Mouse (Mus musculus) ES-Bruce4 (cell line): ENCODE results near the gene Trim80. TPM values are rescaled to one million over a fixed set of nuclear protein-coding genes. Genes with fewer than 3 reads are reported as not detected.

Source experiments
- H3K27ac ChIP-seq: 2 replicates; pipeline ENCODE4 v1.5.1; 2012; ENCODE audit warnings: low read length, inconsistent platforms; ENCODE audit not compliant: insufficient read depth
- H3K27me3 ChIP-seq: 2 replicates; pipeline ENCODE4 v1.6.1; 2012; ENCODE audit warnings: mild to moderate bottlenecking, low read length, inconsistent platforms; ENCODE audit not compliant: control insufficient read depth, poor library complexity, insufficient read depth, severe bottlenecking
- H3K36me3 ChIP-seq: 2 replicates; pipeline ENCODE4 v1.6.1; 2012; ENCODE audit warnings: inconsistent platforms, mild to moderate bottlenecking, low read length, moderate library complexity; ENCODE audit not compliant: control insufficient read depth, poor library complexity, insufficient read depth, severe bottlenecking
- H3K4me1 ChIP-seq: one replicate; pipeline ENCODE4 v1.8.1; 2011; ENCODE audit warnings: low read length; ENCODE audit not compliant: control insufficient read depth, insufficient read depth
- H3K4me3 ChIP-seq: 2 replicates; pipeline ENCODE4 v1.5.1; 2011; ENCODE audit warnings: low read depth, mild to moderate bottlenecking, low read length
- H3K9ac ChIP-seq: 2 replicates; pipeline ENCODE4 v1.6.1; 2012; ENCODE audit warnings: low read depth, mild to moderate bottlenecking, inconsistent platforms; ENCODE audit not compliant: poor library complexity, severe bottlenecking
- H3K9me3 ChIP-seq: replicated peaks from 2 replicates; pipeline ENCODE4 v1.6.1; 2012; ENCODE audit warnings: mild to moderate bottlenecking, low read length, inconsistent platforms; ENCODE audit not compliant: control insufficient read depth, poor library complexity, insufficient read depth, severe bottlenecking
- CTCF ChIP-seq: IDR thresholded peaks from one replicate; pipeline ENCODE4 v1.8.1; 2011; ENCODE audit warnings: low read depth, low read length
- EP300 ChIP-seq: IDR thresholded peaks from 2 replicates; pipeline ENCODE4 v1.6.1; 2011; ENCODE audit warnings: low read depth, low read length; ENCODE audit not compliant: insufficient read depth
- POLR2A ChIP-seq: IDR thresholded peaks from one replicate; pipeline ENCODE4 v1.8.1; 2011; ENCODE audit warnings: low read length; ENCODE audit not compliant: insufficient read depth
- polyA plus RNA-seq: library from polyadenylated mRNA; stranded (reverse); fragments of >200 nt; gene quantifications from 2 replicates; pipeline ENCODE4 v1.2.4, GENCODE M21; 2011; ENCODE audit warnings: low read depth; ENCODE audit not compliant: missing spikeins, insufficient read depth, insufficient read length

Trim80 gene
- polyA plus RNA-seq, 1 experiment, result not detected

DNA sequence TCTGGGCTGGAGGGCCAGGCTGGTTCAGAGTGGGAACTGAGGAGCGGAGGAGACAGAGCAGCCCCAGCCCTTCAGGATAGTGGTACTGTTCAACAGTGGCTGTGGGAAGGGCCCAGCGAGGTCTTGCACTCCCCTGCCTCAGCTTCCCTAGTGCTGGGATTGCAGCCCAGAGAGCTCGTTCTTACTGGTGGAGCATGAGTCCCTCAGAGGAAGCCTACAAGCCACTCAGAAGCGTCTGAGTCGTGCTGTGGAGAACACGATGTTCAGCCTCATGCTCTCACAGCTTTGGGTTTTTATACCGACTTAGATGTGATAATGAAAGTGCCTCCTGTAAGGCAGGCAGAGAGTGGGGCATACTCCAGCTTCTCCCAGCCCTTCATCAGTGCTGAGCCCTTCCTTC lies 15.7 kb upstream of the Trim80 start:
- no peak overlapping the region for H3K27ac ChIP-seq
- H3K4me3 ChIP-seq, result no peak overlapping the region
- no peak for TF ChIP-seq EP300
- no peak for TF ChIP-seq CTCF
- no peak for TF ChIP-seq POLR2A
- no peaks in the 10 kb centered on the region for H3K27me3 ChIP-seq
- no peaks in the 10 kb centered on the region; the same call in 1 of the 2 replicates for H3K36me3 ChIP-seq
- H3K9me3 ChIP-seq, result no peaks in the 10 kb centered on the region
- H3K9ac ChIP-seq, result no peak overlapping the region
- peaks cover 2% of the 10 kb centered on the region for H3K4me1 ChIP-seq

DNA sequence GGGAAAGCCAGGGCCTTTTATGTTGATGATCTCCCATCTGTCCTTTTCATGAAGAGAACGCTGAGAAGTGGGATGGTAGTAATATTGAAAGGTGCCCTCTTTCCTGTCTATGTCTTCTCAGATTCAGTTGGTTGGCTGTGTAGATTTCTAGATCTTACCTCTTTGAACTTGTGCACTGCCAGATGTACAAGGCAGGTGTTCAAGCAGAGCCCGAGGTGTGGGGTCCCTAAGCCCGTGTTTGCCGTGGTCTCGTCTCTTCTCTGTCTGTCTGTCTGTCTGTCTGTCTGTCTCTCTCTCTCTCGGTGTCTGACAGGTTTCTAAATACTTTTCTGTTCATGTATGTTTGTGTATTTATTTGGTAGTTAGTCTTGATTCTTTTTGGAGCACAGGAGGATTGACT lies 14.7 kb upstream of the Trim80 start:
- TF ChIP-seq CTCF (no peak), POLR2A (no peak)
- H3K27ac ChIP-seq, result no peak overlapping the region
- no peaks in the 10 kb centered on the region for H3K9me3 ChIP-seq
- peaks cover 2% of the 10 kb centered on the region for H3K36me3 ChIP-seq
- H3K4me1 ChIP-seq, result peaks cover 2% of the 10 kb centered on the region
- H3K27me3 ChIP-seq, result no peaks in the 10 kb centered on the region
- no peak overlapping the region for H3K9ac ChIP-seq
- no peak overlapping the region for H3K4me3 ChIP-seq

DNA sequence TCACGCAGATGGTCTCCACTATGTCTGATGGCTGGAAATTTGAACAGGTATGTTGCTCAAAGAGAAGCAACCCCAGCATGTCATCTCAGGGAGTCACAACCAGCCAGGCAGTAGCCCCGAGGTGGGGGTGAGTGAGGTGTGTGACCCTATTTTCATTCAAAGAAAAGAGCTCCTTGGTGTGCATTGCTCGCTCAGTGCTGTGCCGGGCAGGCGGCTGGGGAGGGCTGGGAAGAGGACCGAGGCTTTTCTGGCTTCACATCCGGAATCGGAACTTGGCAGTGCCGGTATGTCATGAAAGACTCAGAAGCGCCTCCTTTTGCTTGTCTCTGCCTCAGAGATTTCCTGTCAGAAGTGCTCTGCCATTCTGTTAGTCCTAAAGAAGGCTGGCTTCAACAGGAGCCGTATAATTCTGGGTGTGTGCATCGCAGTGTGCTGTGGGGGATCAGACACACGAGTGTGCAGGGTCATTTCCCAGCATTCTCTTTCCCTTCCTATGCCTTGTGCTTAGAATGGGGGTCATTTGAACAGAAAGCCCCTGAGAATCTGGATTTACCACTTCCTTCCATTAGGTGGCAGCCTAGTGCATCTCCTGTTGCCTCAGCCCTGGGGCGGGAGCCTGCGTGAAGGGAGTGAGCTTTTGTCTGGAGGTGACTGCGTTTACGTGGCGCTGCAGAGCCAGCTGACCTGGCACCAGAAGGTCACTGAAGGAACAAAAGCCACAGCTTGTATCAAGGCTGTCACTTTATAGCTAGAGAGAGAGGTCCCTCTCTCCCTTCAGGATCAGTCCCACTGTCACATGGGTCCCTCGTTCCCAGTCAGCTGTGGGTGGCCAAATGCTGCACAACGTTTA lies 12.6 kb upstream of the Trim80 start:
- peaks cover 5% of the 10 kb centered on the region for H3K36me3 ChIP-seq
- peak overlapping the region; percentile 34 for H3K4me3 ChIP-seq
- H3K9me3 ChIP-seq, result no peaks in the 10 kb centered on the region
- H3K4me1 ChIP-seq, result peaks cover 2% of the 10 kb centered on the region
- 0 out of 2 replicates have a peak overlapping the region, but pooled peaks have one; percentile 16 for H3K27ac ChIP-seq
- peak overlapping the region; percentile 23; the same call in 1 of the 2 replicates for H3K9ac ChIP-seq
- no peaks in the 10 kb centered on the region for H3K27me3 ChIP-seq
- TF ChIP-seq EP300 (no peak; the same call in 1 of the 2 replicates), CTCF (peak; percentile 78)

DNA sequence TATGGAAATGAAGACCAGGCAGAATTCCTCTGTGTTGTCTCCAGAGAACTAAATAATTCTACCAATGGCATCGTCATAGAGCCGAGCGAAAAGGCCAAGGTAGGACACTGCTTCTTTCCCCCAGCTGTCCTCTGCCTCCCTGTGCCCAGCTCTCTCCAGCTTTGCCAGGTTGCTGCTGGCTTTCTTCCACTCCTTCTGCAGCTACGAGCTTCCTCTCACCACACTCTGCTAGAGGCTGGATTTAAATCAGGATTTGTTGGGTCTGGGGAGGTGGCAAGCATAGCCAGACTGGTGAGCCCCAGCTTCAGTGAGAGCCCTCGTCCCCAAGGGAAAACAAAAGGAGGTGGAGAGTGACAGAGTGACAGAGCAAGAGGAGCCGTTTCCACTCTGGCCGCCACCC lies 11.0 kb upstream of the Trim80 start:
- H3K9ac ChIP-seq, result no peak overlapping the region
- H3K4me3 ChIP-seq, result no peak overlapping the region
- no peak for TF ChIP-seq CTCF
- no peak for TF ChIP-seq EP300
- no peak for TF ChIP-seq POLR2A
- H3K4me1 ChIP-seq, result peaks cover 2% of the 10 kb centered on the region
- peaks cover 5% of the 10 kb centered on the region for H3K36me3 ChIP-seq
- no peaks in the 10 kb centered on the region for H3K27me3 ChIP-seq
- no peak overlapping the region for H3K27ac ChIP-seq
- H3K9me3 ChIP-seq, result no peaks in the 10 kb centered on the region

DNA sequence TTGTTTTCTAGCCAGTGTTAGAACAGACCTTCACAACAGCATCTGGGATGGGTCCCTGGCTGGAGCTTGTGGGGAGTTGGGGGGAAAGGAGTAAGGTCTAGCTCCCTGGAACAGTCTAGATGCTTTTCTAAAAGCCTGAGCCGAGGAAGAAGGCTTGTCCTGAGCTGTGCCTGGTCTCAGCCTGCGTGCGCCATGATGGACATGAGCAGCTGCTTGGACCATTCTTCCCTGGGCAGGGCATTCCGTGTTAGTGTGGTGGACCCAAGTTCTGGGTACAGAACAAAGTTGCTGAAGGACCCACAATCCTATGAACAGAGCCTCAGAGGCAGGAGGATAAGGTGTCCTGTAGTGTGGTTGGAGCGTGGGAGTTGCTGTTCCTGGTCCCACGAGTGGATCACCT lies 9.8 kb upstream of the Trim80 start:
- TF ChIP-seq EP300 (no peak), POLR2A (no peak), CTCF (no peak)
- Histone ChIP-seq H3K9ac (no peak overlapping the region), H3K27me3 (no peaks in the 10 kb centered on the region), H3K9me3 (no peaks in the 10 kb centered on the region), H3K36me3 (peaks cover 5% of the 10 kb centered on the region), H3K4me3 (no peak overlapping the region), H3K4me1 (peaks cover 2% of the 10 kb centered on the region), H3K27ac (no peak overlapping the region)

DNA sequence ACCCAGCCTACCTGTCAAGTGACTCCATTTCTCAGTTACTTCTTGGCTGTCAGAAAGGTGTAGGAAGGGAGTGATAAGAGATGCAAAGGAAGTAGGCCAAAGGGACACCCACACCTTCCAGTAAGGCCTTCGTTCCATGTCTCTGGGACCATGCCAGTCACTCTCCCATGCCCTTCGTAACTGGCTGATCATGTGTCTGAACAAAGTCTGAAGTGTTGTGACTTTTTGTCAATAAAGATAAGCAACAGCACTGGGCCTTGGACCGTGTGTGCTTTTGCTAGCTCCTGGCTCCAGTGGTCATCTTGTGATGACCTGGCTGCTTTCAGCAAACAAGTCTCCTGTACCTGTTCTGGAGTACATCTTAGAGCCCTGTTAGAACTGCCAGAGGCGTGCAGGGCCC lies 7.5 kb upstream of the Trim80 start:
- peaks cover 5% of the 10 kb centered on the region for H3K36me3 ChIP-seq
- H3K27me3 ChIP-seq, result no peaks in the 10 kb centered on the region
- TF ChIP-seq EP300 (no peak), POLR2A (no peak), CTCF (no peak)
- no peak overlapping the region for H3K9ac ChIP-seq
- H3K4me1 ChIP-seq, result peaks cover 2% of the 10 kb centered on the region
- no peak overlapping the region for H3K4me3 ChIP-seq
- no peaks in the 10 kb centered on the region for H3K9me3 ChIP-seq
- no peak overlapping the region for H3K27ac ChIP-seq
